Mouse (Mus musculus) cortical plate, adult 2 months (tissue): Measurements from ENCODE around the gene Farp1. TPM values are rescaled to one million over a fixed set of nuclear protein-coding genes. Genes with fewer than 3 reads are reported as not detected.
"Not testable (repeated sequence)": the region's sequence is repeated elsewhere in the genome, so short reads cannot be mapped to it uniquely, and the experiment has no call there.

ENCODE experiments used
- H3K27ac ChIP-seq: fragments of 200-500 bp; 2 replicates; pipeline ENCODE4 v1.5.1; 2012; ENCODE audit warnings: low read length, control low read depth, inconsistent platforms; ENCODE audit not compliant: insufficient read depth
- H3K4me1 ChIP-seq: fragments of 200-500 bp; 2 replicates; pipeline ENCODE4 v1.6.1; 2011; ENCODE audit warnings: low read length; ENCODE audit not compliant: control insufficient read depth, insufficient read depth
- H3K4me3 ChIP-seq: fragments of 200-500 bp; 2 replicates; pipeline ENCODE4 v1.5.1; 2011; ENCODE audit warnings: mild to moderate bottlenecking, low read length, control low read depth; ENCODE audit not compliant: insufficient read depth
- CTCF ChIP-seq: fragments of 200-500 bp; IDR thresholded peaks from 2 replicates; pipeline ENCODE4 v1.5.1; 2011; ENCODE audit warnings: mild to moderate bottlenecking, control low read depth, low read length; ENCODE audit not compliant: insufficient read depth; ENCODE audit errors: extremely low read depth
- POLR2A ChIP-seq: fragments of 200-500 bp; IDR thresholded peaks from 2 replicates; pipeline ENCODE4 v1.6.1; 2011; ENCODE audit warnings: mild to moderate bottlenecking, low read length, control low read depth; ENCODE audit not compliant: insufficient read depth; ENCODE audit errors: extremely low read depth
- polyA plus RNA-seq: library from polyadenylated mRNA; depleted of rRNA; stranded (reverse); fragments of >200 nt; gene quantifications from 2 replicates; pipeline ENCODE4 v1.2.3, GENCODE M21; 2012

Farp1 gene
- polyA plus RNA-seq, 1 experiment, result 58.0 TPM

DNA sequence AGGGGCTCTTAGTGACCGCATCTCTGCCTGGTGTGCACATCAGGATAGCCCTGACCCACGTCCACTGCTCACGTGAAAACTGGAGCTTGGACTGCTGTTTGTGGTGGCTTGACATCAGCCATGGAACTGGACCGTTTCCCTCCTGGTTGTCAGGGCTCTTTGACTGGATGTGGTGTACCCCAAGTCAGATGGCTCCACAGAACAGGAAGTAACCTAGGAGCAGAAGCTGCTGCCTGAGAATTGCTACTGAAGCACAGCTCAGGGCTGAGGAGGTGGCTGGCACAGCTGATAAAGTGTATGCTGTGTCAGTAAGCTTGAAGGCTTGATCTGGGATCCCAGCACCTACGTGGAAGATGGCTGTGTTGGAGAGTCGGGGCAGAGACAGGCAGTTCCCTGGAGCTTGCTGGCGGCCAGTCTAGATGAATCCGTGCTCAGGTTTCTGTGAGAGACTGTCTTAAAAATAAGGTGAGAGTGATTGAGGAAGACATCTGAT lies 151.4 kb downstream of the Farp1 start:
- TF ChIP-seq POLR2A (no peak), CTCF (no peak)
- no peak overlapping the region for H3K27ac ChIP-seq
- no peak overlapping the region for H3K4me3 ChIP-seq
- H3K4me1 ChIP-seq, result peaks cover 4% of the 10 kb centered on the region

DNA sequence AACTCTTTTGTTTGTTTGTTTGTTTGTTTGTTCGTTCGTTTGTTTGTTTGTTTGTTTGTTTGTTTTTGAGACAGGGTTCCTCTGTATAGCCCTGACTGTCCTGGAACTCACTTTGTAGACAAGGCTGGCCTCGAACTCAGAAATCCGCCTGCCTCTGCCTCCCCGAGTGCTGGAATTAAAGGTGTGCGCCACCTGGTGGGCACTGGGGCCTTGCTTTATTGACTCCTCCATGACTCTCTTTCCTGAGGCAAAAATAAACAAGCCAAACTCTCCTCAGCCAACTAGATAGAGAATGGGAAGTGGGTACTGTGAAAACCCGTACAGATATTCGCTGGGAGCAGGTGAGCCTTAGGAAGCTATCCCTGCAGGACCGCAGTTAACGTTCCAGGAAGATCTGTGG lies 154.8 kb downstream of the Farp1 start:
- H3K4me3 ChIP-seq, H3K4me1 ChIP-seq, H3K27ac ChIP-seq: not testable (repeated sequence)

DNA sequence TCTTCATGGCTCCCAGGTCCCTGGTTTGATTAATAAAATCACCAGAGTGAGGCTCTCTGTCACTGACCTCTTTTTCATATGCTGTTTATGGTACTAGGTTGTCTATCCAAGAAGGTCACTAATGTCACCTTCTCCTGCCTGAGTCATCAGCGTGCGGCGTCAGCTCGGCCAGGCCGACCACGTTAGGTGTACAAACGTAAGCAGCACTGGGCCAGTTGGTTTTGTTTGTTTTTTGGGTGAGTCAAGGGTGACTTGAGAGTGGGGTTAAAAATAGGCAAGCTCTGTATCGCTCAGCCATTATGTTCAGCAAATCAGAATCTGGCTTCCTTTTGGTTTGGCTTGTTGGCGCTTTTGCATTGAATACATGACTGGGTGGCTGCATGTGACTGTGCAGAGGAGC lies 155.4 kb downstream of the Farp1 start:
- Histone ChIP-seq H3K4me3 (no peak overlapping the region), H3K27ac (no peak overlapping the region), H3K4me1 (peaks cover 5% of the 10 kb centered on the region)
- TF ChIP-seq POLR2A (no peak), CTCF (no peak)

DNA sequence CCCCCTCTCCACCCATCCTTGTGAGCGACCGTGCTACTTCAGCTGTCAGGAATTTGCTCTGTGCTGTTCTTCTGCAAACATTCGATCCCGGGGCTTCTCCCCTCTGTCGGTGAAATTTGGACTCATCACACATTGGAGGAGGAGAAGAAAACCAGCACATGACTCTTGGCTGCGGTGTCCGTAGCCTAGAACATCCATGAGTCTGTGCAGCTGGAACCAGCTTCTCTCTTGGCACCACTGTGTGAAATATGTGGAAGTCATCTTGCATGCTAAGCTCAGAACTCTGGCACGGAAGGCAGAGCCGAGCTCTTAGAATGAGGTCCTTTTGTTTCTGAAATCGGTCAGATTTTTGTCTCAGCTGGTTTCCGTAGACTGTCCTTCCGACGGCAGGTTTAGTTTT lies 156.7 kb downstream of the Farp1 start:
- H3K27ac ChIP-seq, result no peak overlapping the region
- TF ChIP-seq POLR2A (no peak), CTCF (no peak)
- H3K4me1 ChIP-seq, result peaks cover 2% of the 10 kb centered on the region
- H3K4me3 ChIP-seq, result no peak overlapping the region

DNA sequence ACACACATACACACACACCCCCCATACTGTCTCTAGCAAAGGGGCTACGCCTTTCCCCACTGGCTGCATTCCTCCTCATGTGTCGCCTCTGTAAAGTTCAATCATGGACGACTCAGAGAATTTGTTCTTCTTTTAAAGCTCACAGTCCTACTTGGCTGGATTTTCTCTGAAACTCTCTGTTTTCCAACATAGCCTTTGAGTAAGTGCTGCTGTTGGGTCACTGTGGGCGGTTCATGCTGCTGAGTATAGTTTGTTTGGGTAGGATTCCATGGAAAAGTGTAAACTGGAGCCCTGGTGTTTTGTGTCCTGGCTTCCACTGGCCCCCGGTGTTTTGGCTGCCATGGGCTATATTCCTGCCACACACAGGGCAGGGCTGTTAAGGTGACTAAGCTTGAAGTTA lies 157.4 kb downstream of the Farp1 start:
- Histone ChIP-seq H3K4me1 (peaks cover 2% of the 10 kb centered on the region), H3K27ac (no peak overlapping the region)
- TF ChIP-seq CTCF (no peak), POLR2A (no peak)

DNA sequence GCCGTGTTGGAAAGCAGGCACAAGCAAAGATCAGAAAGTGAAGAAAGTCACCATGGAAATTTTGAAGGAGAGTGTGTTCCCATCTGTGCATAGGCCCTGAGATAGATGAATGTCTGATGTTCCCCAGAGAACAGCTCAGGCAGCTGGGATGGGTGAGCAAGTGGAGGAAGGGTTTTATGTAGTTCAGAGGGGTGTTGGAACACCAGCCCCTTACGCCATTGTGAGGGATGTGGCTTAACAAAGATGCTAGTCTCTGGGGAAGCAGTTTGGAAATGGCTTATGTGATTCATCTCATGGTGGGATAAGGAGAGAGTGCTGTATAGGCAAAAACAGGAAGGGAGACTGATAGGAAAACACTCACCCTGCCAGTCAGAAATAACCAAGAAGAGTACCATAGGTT lies 159.0 kb downstream of the Farp1 start:
- H3K4me3 ChIP-seq, result no peak overlapping the region
- H3K27ac ChIP-seq, result no peak overlapping the region
- H3K4me1 ChIP-seq, result peaks cover 4% of the 10 kb centered on the region
- TF ChIP-seq POLR2A, result no peak
- no peak for TF ChIP-seq CTCF

More for the DNA sequence above, 157.4 kb downstream of the Farp1 start:
- H3K4me3 ChIP-seq, result no peak overlapping the region

DNA sequence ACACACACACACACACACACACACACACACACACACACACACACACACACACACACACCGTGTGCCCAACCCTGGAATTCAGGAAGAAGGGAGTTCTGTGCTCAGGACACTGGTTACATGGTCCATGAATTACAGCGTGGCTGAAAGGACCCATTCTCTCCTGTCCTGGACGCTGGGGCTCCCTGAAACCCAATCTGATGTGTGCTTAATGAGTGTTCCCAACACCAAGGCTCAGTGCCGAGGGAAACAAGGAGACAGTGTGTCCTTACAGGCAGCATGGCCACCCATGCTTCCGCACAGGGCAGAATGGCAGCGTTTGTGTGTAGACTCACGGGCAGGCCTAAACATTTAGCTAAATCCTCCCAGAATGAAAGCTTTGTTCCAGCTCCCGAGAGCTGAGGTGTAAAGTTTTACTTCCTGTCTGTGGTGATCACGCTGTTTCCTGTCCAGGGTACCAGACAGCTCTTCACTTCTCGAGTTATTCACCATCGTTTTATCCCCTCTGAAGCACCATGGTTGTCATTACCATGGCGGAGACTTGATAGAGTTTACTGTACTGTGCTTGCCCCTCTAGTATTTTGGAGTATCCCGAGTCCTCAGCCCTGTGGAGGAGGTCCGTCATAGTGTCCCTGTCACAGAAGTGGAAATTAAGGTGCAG lies 164.0 kb downstream of the Farp1 start:
- Histone ChIP-seq H3K4me3 (no peak overlapping the region), H3K27ac (peak overlapping the region; percentile 6; the same call in 1 of the 2 replicates), H3K4me1 (peaks cover 14% of the 10 kb centered on the region)
- no peak for TF ChIP-seq CTCF
- TF ChIP-seq POLR2A, result no peak

DNA sequence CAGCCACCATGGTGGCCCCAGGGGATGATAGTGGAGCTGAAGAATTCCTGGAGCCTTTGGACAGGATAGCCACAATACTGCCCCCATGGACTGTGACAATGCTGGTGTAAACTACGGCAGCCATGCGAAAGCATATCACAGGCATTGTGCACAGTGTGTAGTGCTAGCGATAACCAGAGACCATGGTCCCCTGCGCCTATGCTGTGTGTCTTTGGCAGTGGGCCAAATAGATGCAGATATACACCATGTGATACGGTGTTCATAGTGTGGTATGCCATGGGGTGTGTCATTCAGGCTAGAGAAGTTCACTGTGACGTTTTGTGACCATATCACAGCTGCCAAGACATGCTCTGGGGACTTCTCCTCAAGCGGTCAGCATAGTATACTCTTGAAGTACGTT lies 164.8 kb downstream of the Farp1 start:
- peaks cover 14% of the 10 kb centered on the region for H3K4me1 ChIP-seq
- TF ChIP-seq POLR2A (no peak), CTCF (no peak)
- H3K27ac ChIP-seq, result 0 out of 2 replicates have a peak overlapping the region, but pooled peaks have one; percentile 2
- no peak overlapping the region for H3K4me3 ChIP-seq

DNA sequence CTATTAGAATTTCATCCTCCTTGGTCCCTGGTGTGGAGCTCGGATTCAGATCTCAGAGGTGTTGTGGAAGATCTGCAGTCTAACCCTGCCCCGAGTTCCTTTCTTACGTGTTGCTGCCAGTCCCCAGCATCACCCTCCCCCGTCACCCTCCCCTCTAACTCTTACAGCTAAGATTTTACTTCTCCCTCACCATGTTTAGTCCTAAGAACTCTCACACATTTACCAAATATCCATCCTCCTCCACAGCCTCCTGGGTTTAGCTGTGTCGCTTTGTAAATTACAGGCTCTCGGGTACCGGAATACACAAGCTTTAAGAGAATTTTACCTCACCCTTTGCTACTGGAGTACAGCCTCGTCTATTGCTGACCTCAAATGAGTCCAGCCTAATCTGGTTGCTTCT lies 165.4 kb downstream of the Farp1 start:
- Histone ChIP-seq H3K27ac (peak overlapping the region; percentile 62; the same call in 1 of the 2 replicates), H3K4me1 (peaks cover 16% of the 10 kb centered on the region), H3K4me3 (no peak overlapping the region)
- TF ChIP-seq POLR2A, result no peak
- TF ChIP-seq CTCF, result no peak

DNA sequence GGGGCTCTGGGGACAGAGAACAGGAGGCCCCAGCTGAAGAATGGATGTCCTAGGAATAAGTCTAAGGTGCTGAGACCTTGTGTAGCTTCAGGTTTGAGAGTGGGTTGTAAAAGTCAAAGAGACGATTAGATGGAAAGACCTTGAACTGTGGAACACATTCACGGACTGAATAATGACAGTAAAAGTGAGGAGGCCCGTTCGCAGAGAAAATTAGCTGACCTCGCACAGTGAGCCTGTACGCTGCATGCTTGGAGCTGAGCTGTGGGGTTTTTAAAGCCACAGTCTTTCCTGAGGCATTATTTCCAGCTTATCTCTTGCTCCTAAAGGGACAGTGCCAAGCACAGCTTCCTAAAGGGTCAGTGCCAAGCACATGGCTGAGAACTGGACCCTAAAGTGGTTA lies 166.2 kb downstream of the Farp1 start:
- no peak for TF ChIP-seq POLR2A
- TF ChIP-seq CTCF, result no peak
- H3K4me1 ChIP-seq, result peaks cover 16% of the 10 kb centered on the region
- H3K4me3 ChIP-seq, result no peak overlapping the region
- peak overlapping the region; percentile 69; the same call in 1 of the 2 replicates for H3K27ac ChIP-seq

DNA sequence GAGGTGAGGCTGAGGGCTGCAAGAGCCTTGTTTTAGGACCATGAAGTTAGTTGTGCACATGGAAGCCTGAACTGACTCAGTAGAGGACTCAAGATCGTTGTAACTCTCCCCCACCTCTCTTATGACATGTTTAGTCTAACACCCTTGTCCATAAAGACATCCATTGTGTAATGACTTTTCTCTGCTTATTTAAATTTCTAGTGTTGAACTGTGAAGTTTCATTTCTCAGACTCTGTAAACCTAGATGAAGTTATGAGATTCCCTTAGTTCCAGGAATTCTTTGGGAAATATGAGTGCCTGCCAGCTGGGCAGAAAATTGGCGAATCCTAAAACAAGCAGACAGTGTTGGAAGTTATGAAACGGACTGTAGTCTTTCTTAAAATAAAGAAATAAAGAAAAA lies 170.5 kb downstream of the Farp1 start:
- TF ChIP-seq POLR2A (no peak), CTCF (no peak)
- Histone ChIP-seq H3K4me1 (peaks cover 14% of the 10 kb centered on the region), H3K4me3 (no peak overlapping the region), H3K27ac (no peak overlapping the region)
